Mouse (Mus musculus) gastrocnemius, adult 2 months (tissue): ENCODE measurements around the gene Capn2. TPM values are rescaled to one million over a fixed set of nuclear protein-coding genes. Genes with fewer than 3 reads are reported as not detected.

Source experiments
- DNase-seq: peaks from one replicate; pipeline ENCODE4 v3.0.0; 2022
- H3K27ac ChIP-seq: fragments of 200-600 bp; 2 replicates; pipeline ENCODE4 v1.8.1; 2022; ENCODE audit warnings: mild to moderate bottlenecking
- H3K4me3 ChIP-seq: fragments of 200-600 bp; 2 replicates; pipeline ENCODE4 v1.8.1; 2022; ENCODE audit warnings: mild to moderate bottlenecking, moderate library complexity
- CTCF ChIP-seq: fragments of 200-600 bp; IDR thresholded peaks from 2 replicates; pipeline ENCODE4 v1.8.1; 2022; ENCODE audit warnings: antibody characterized with exemption, mild to moderate bottlenecking, moderate library complexity
- intact Hi-C: fragments of 180-260 bp; cut with DNase I; formaldehyde crosslinking; loops from one replicate; pipeline ENCODE4 v1.15.1; 2025
- total RNA-seq, 2 experiments: library from RNA; stranded (reverse); gene quantifications; 2 replicates each; pipeline ENCODE4 v1.2.3; 2021

Capn2 gene
- total RNA-seq, 2 experiments from 2014 or later = 46.7 to 55.3 TPM

DNA sequence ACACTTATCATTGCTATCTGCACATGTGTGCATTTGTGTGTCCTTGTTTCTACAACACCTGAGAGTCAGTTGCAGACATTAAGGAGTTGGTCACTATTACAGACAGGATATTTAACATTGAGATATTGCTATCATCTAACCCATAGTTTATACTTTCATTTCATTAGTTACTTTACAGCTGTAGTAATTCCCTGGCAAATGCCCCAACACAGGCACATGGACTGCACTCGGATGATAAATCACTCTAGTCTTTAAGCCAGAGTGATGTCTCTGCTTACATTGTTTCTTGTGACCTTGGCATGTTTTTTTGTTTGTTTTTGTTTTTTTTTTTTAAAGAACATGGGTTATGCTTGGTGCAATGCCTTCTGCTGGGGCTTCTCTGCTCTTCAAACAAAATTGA, 26.5 kb upstream of the Capn2 start:
- no peak for TF ChIP-seq CTCF
- H3K4me3 ChIP-seq = no peak overlapping the region
- intact Hi-C loops = no loop called here
- H3K27ac ChIP-seq = no peak overlapping the region
- no peak for DNase-seq

DNA sequence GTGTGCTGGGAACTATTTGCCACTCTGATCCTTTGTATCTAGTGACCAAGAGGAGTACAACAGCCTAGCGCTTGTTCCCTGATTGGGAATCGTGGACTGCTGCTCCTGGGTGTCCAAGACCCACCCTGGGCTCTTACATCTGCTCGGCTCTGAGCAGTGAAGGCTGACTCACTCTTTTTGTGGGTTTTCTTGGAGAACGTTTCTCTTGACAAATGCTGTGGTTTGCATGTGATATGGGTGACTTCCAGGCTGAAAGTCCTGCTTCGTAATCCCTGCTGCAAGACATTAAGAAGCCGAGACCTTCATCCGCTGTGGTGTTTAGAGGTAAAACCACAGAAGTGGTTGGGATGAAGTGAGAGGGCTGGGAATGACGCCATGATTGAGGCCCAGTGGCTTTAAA, 25.7 kb upstream of the Capn2 start:
- H3K27ac ChIP-seq = no peak overlapping the region
- no peak overlapping the region for H3K4me3 ChIP-seq
- intact Hi-C loops = no loop called here
- DNase-seq = no peak
- TF ChIP-seq CTCF = no peak

DNA sequence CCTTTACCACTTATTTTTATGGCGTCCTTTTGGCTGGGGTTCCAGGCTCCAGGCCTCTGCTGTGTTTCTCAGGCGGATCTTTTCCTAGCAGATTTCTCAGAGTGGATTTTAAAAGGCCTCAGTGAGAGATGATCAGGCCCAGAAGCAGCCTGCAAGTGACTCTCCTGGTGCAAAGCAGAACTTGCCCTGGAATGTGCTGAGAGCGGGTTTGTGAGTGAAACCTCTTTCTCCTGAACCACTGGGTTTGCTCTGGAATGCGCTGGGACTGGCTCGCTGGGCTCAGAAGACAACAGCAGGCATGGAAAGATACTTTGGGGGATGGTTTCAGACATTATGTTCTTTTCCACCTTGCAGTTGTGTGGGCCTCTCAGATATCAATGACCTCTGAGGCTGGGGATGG, 24.7 kb upstream of the Capn2 start:
- intact Hi-C loops = no loop called here
- DNase-seq = no peak
- no peak overlapping the region for H3K4me3 ChIP-seq
- H3K27ac ChIP-seq = no peak overlapping the region
- TF ChIP-seq CTCF = no peak

DNA sequence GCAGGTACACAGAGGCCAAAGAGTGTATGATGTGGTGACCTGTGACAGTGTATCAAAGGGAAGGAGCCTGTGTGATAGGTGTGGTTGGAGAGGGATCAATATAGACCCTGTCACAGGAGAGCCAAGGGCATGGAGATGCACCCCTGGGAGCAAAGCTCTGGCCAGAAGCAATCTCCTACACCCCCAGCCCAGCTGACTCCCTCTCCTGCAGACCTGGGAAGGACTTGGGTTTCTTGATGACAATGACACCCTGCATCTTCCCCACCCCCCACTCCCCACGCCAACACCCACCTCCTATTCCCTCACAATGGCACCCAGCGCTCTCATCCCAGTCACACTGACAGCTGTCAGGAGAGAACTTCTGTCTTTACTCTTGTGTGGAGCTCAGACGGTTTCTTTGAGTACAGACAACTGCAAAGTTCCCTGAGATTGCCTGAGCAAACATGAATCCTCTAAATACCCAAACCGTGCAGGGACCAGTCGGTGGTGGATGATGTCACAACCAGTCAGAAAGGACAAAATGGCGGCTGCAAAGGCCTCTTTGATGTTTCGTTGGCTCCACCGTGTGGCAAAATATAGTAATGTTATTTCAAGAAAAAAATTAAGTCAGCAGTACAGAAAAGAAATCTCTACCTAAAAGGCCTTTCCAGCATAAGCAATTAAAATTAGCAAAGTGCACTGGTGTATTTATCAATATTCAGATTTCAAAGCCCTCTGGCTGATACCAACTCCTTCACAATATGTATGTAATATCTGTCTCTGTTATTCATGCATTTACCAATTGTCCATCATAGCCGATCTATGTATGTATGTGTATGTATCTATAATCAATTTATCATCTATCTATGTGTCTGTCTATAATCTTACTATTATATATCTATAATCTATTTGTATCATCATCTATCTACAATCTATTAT, 21.9 kb upstream of the Capn2 start:
- H3K27ac ChIP-seq = peak overlapping the region; percentile 87
- intact Hi-C loops = loop anchor here (1.0 to 2.0 kb wide), 2 partner anchors 18 to 50 kb away; no protein-coding TSS in a partner anchor
- peak; percentile 72 for DNase-seq
- peak overlapping the region; percentile 71 for H3K4me3 ChIP-seq
- TF ChIP-seq CTCF = peak; percentile 81

DNA sequence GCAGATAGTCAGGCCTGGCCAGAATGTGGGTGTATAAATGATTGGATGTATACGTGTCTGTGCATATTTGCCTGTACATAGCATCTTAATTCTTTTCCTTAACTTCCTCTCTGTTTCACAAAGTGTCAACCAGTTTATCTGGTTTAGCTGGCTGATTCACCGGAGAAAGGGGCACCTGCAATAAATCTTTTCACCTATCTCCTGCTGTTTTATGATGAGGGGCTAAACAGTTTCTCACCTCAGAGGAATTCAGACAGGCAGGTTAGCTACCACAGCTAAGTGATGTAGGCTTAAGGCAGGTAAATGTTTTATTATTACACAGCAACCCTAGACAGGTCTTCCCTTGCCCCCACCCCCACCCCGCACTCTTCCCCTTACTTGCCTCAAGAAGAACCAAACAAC, 17.7 kb upstream of the Capn2 start:
- Histone ChIP-seq H3K27ac (no peak overlapping the region), H3K4me3 (no peak overlapping the region)
- no peak for DNase-seq
- TF ChIP-seq CTCF = no peak
- intact Hi-C loops = no loop called here

DNA sequence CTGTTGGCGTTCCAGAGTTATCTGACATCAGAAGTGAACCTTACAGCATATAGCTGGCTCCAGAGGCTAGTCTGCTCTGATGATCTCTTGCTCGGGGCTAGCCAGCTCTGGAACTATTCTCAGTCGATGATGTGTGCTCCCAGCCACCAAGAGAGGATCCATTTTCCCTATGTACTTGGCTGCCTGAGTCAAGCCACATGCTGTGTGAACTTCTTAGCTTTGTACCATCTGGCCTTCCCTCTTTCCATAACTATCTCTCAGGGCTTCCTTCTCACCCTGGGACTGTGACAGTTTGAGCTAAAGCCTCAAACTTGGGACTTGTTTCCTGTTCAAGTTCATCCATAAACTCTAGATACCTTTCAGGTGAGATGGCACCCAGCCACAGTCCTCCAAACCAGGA, 16.2 kb upstream of the Capn2 start:
- intact Hi-C loops = no loop called here
- Histone ChIP-seq H3K4me3 (no peak overlapping the region), H3K27ac (no peak overlapping the region)
- DNase-seq = no peak
- no peak for TF ChIP-seq CTCF

DNA sequence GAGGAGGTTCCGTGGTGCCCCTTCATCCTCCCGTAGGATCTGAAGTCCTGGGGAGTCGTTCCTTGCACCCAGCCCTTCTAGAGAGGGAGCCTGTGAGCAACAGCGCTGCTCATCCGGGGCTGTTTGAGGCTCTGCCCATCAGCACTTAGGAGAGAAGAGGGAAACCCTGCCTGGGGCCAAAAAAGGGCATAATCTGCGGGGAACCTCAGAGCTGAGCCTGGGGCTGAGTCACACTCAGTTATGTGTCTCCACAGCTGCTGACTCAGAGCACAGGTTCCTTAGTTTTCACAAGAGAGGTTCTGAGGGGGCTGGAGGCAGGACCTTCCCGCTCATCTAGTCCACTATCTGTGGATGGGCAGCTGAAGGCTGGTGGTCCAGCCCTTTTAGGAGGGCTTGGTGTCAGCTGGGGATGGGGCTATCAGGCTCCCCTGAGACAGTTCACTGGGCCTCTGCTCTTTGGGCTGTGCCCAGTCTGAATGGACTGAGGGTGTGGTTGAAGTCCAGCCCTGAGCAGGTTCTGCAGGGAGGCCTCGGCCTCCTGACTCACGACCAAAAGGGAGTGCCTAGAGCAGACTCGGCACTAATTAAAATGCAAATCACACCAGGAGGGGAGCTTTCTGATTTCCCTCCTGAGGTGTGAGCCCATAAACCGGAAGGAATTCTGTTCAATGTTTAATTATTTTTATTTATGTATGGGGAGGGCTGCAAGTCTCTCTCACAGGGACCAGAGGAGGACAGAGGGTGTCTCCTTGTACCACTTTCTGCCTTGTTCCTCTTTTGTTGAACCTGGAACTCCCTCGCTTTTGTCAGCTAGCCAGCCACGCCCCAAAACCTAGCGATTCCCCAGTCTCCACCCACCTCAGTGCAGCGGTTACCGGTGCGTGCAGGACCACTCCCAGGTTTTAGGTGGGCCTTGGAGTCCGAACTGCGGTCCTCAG, 10.8 kb upstream of the Capn2 start:
- peak overlapping the region; percentile 45 for H3K4me3 ChIP-seq
- TF ChIP-seq CTCF = no peak
- DNase-seq = peak; percentile 63
- intact Hi-C loops = no loop called here
- H3K27ac ChIP-seq = peak overlapping the region; percentile 57

DNA sequence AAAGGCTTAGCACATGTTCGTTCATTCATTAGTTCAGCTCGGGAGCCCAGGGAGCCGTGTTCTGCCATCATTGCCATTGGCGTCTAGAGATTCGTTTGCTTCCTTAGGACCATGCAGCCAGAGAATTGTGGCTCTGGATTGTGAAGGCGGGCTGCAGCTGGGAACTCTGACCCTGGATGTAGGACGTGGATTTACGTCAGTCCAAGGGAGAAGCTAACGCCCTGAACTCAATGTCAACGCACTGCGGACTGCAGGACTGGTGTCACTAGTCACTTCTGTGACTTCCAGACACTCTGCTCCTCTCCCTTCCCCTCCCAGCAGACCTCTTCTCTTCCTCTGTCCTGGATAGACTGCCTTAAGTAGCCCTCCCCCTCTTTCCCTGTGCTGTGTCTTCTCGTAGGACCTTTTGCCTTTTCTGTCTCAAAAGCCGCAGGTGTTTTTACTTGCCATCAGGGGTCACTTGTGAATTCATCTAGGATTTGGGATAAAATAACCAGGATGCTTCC, 9.9 kb upstream of the Capn2 start:
- DNase-seq = no peak
- intact Hi-C loops = no loop called here
- H3K27ac ChIP-seq = peak overlapping the region; percentile 57
- H3K4me3 ChIP-seq = peak overlapping the region; percentile 45
- no peak for TF ChIP-seq CTCF

DNA sequence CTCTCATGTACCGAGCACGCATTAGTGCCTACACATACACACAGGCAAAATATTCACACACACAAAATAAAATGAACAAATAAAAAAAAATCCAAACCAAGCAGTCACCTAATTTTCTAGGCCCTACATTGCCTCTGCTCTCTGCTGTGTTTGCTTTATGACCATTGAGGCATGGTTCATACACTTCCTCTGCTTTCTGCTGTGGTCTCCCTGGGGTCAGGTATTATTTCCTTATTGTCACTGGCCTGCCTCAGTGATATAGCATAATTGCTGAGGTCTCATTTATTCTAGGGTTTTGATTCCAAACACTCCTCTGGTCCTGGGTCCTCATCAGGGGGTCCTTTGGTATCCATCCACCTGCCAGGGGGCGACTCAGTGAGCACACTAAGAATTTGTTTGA, 8.2 kb upstream of the Capn2 start:
- TF ChIP-seq CTCF = no peak
- intact Hi-C loops = no loop called here

DNA sequence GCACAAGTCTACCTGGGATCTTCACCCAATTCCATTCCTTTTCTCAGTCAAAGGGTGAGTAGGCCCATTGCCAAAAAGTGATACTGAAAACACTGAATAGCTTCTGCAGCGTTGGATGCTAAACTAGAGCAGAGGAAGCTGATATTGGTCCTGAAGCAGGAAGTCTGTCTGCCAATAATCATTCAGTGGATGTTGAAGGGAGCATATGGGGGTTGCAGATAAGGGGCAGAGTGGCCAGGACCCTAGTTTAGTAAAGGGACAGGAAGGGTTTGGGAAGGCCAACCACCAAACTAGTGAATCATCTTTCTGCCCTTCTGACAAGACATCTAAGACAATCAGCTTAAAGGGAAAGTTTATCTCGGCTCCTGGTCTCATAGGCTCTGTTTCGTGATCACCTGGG, 6.3 kb upstream of the Capn2 start:
- intact Hi-C loops = loop anchor here (5.0 kb wide), 1 partner anchor 116 kb away; the partner anchor contains the start of gene Trp53bp2
- DNase-seq = no peak
- Histone ChIP-seq H3K4me3 (no peak overlapping the region), H3K27ac (no peak overlapping the region)
- no peak for TF ChIP-seq CTCF

More for the DNA sequence above, 8.2 kb upstream of the Capn2 start:
- DNase-seq = no peak
- Histone ChIP-seq H3K27ac (no peak overlapping the region), H3K4me3 (no peak overlapping the region)

DNA sequence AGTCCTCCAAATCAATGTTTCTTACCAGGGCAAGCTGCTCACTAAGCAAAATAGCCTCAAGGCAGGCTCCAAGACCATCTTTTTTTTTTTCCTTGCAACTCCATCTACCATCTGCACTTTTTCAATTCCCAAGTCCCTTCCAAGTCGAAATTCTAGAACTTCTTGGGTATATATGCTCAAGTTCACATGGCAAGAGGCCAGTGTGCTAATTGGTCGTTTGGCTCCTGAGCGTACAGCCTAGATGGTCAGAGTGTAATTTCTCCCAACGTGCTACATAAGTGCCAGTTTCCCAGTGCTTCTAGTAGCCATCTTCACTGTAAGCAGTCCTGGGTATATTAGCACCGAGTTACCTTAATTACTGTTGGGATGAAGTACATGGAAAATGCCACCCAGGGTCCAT, 5.6 kb upstream of the Capn2 start:
- H3K27ac ChIP-seq = no peak overlapping the region
- intact Hi-C loops = loop anchor here (5.0 kb wide), 1 partner anchor 116 kb away; the partner anchor contains the start of gene Trp53bp2

DNA sequence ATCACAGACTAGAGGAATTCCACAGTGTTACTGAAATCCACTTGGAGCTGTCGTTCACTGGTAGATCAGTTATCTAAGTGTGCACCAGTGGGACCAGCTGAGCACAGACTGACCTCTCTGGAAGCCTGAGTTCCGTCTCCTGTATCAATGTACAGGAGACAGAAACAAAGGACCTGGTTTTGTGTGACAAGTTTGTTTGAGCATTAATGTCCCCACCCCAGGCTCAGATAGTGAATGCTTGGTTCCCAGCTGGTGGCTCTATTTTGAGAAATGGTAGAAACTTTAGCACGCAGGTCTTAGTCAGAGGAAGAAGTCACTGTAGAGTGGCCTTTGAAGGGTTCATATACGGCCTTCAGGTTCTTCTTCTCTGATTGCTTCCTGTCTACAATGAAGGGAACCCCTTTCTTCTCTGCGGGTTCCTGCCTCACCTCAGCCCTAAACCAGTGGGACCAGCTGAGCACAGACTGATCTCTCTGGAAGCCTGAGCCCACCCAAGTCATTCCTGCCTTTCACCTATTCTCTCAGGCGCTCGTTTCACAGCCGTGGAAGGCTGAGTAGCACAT, 3.6 kb upstream of the Capn2 start:
- intact Hi-C loops = loop anchor here (2.0 to 5.0 kb wide), 2 partner anchors 18 to 114 kb away; partner anchors contain the start of gene Trp53bp2
- TF ChIP-seq CTCF = no peak
- H3K4me3 ChIP-seq = no peak overlapping the region
- DNase-seq = no peak
- peak overlapping the region; percentile 95 for H3K27ac ChIP-seq

More for the DNA sequence above, 5.6 kb upstream of the Capn2 start:
- no peak for TF ChIP-seq CTCF
- no peak overlapping the region for H3K4me3 ChIP-seq
- no peak for DNase-seq
